ENCODE assay signal across 8 mouse cellular contexts in the genomic region with DNA sequence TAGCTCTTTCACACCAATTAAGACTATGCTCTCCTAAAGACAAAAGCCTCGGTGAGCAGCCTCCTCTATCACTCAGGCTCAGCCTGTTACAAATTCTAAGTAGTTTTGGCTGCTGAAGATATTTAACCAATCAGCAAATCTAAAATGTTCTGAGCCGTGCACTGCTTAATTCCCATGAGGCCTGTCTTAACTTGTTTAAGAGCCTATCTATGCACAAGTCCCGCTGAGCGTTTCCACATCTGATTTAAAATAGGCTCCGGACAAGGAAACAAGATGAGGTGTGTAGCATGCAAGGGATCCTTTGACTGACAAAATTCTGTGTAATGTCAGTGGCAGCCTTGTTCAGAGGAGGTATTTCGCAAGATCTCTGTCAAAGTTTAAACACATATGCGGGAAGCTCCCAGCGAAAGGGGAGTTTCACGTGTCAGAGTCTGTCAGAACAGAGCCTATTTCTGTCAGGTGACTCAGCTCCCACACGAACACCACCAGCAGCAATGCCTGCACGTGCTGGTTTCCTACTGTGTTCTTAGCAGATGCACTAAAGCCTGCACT.
DNase-seq lines count a peak whose midpoint lies in the region; ATAC-seq and TF ChIP-seq lines count a peak whose summit lies in the region.

No protein-coding gene starts in this region.

- no peaks in the 10 kb centered on the region for H3K36me3 ChIP-seq in midbrain, embryonic 14.5 days (ENCODE audit: control insufficient read depth, insufficient read depth, low read length)
- no peaks in the 10 kb centered on the region for H3K36me3 ChIP-seq in midbrain, embryonic 11.5 days (ENCODE audit: control insufficient read depth, insufficient read depth, low read length)
- no peaks in the 10 kb centered on the region for H3K36me3 ChIP-seq in kidney, postnatal 0 days (ENCODE audit: insufficient read depth, low read length)
- no peaks in the 10 kb centered on the region for H3K36me3 ChIP-seq in stomach, embryonic 15.5 days

- no peak overlapping the region for H3K4me3 ChIP-seq in midbrain, embryonic 14.5 days (replicated peaks; ENCODE audit: low read depth, low read length)
- no peak overlapping the region for H3K4me3 ChIP-seq in midbrain, embryonic 11.5 days (ENCODE audit: low read depth, low read length)
- no peak overlapping the region for H3K4me3 ChIP-seq in kidney, postnatal 0 days (replicated peaks; ENCODE audit: low read depth, low read length)
- H3K4me3 ChIP-seq in stomach, embryonic 15.5 days (replicated peaks): no peak overlapping the region

- 57% methylated on average over 11 of the region's 11 CpGs for WGBS in midbrain, embryonic 14.5 days
- WGBS in midbrain, embryonic 11.5 days: 76% methylated on average over 11 of the region's 11 CpGs
- WGBS in kidney, postnatal 0 days: 34% methylated on average over 11 of the region's 11 CpGs
- 50% methylated on average over 11 of the region's 11 CpGs for WGBS in stomach, embryonic 15.5 days

- H3K4me1 ChIP-seq in midbrain, embryonic 14.5 days (ENCODE audit: control insufficient read depth, insufficient read depth, low read length): peaks cover 4% of the 10 kb centered on the region; the same call in 1 of the 2 replicates
- H3K4me1 ChIP-seq in midbrain, embryonic 11.5 days (ENCODE audit: control insufficient read depth, insufficient read depth, low read length): no peaks in the 10 kb centered on the region
- no peaks in the 10 kb centered on the region for H3K4me1 ChIP-seq in kidney, postnatal 0 days (replicated peaks; ENCODE audit: insufficient read depth, low read length)
- no peaks in the 10 kb centered on the region for H3K4me1 ChIP-seq in stomach, embryonic 15.5 days

- no peaks in the 10 kb centered on the region for H3K9me3 ChIP-seq in midbrain, embryonic 14.5 days (ENCODE audit: control insufficient read depth, low read length)
- H3K9me3 ChIP-seq in midbrain, embryonic 11.5 days (ENCODE audit: control insufficient read depth, low read length): no peaks in the 10 kb centered on the region
- H3K9me3 ChIP-seq in kidney, postnatal 0 days (replicated peaks; ENCODE audit: low read length): no peaks in the 10 kb centered on the region
- H3K9me3 ChIP-seq in stomach, embryonic 15.5 days: no peaks in the 10 kb centered on the region

- no peaks in the 10 kb centered on the region for H3K27me3 ChIP-seq in midbrain, embryonic 14.5 days (ENCODE audit: control insufficient read depth, insufficient read depth, low read length)
- H3K27me3 ChIP-seq in midbrain, embryonic 11.5 days (ENCODE audit: control insufficient read depth, insufficient read depth, low read length): no peaks in the 10 kb centered on the region
- no peaks in the 10 kb centered on the region for H3K27me3 ChIP-seq in kidney, postnatal 0 days (ENCODE audit: insufficient read depth, low read length)
- no peaks in the 10 kb centered on the region for H3K27me3 ChIP-seq in stomach, embryonic 15.5 days (replicated peaks)

- TF ChIP-seq CTCF in kidney, postnatal 0 days (IDR thresholded peaks at IDR 0.05; ENCODE audit: low read depth): no peak

- no peak for ATAC-seq in midbrain, embryonic 14.5 days (ENCODE audit: low FRiP score, low TSS enrichment)
- ATAC-seq in midbrain, embryonic 11.5 days (ENCODE audit: low FRiP score): no peak
- ATAC-seq in kidney, postnatal 0 days (replicated peaks; ENCODE audit: low FRiP score, low read depth): peak; percentile 82
- peak; percentile 47; the same call in 1 of the 2 replicates for ATAC-seq in stomach, embryonic 15.5 days (ENCODE audit: insufficient read depth, low FRiP score, low read depth)

- intact Hi-C loops in gastrocnemius, postnatal 36 days (cut with DNase I): no loop called here

- DNase-seq in midbrain, embryonic 14.5 days: peak; percentile 44
- DNase-seq in midbrain, embryonic 11.5 days (ENCODE audit: low spot score, missing footprints): no peak
- peak; percentile 20 for DNase-seq in fibroblast of lung, adult 2 months (ENCODE audit: low read depth)
- peak; percentile 34 for DNase-seq in kidney, postnatal 0 days (ENCODE audit: low spot score)
- no peak for DNase-seq in ovary, adult 18-20 months (ENCODE audit: low spot score)
- DNase-seq in adrenal gland, adult 8-10 months: no peak
- no peak for DNase-seq in gastrocnemius, postnatal 36 days

- no peak overlapping the region for H3K9ac ChIP-seq in midbrain, embryonic 14.5 days (replicated peaks; ENCODE audit: low read length)
- no peak overlapping the region for H3K9ac ChIP-seq in midbrain, embryonic 11.5 days (ENCODE audit: low read length)
- H3K9ac ChIP-seq in kidney, postnatal 0 days (ENCODE audit: low read depth, low read length): no peak overlapping the region
- H3K9ac ChIP-seq in stomach, embryonic 15.5 days: no peak overlapping the region

- H3K4me2 ChIP-seq in midbrain, embryonic 14.5 days (ENCODE audit: low read length): no peak overlapping the region
- H3K4me2 ChIP-seq in midbrain, embryonic 11.5 days: no peak overlapping the region
- H3K4me2 ChIP-seq in kidney, postnatal 0 days (ENCODE audit: low read length): no peak overlapping the region
- H3K4me2 ChIP-seq in stomach, embryonic 15.5 days: no peak overlapping the region

- no peak overlapping the region for H3K27ac ChIP-seq in midbrain, embryonic 14.5 days (replicated peaks; ENCODE audit: low read depth, low read length)
- no peak overlapping the region for H3K27ac ChIP-seq in midbrain, embryonic 11.5 days (ENCODE audit: low read depth, low read length)
- H3K27ac ChIP-seq in kidney, postnatal 0 days: no peak overlapping the region
- no peak overlapping the region for H3K27ac ChIP-seq in stomach, embryonic 15.5 days

Comparison
In these comparisons a context has a peak if more than half of its experiments do, and no peak if none do; other contexts are left out.
1. DNase-seq: peak in midbrain, embryonic 14.5 days (single experiment), fibroblast of lung, adult 2 months (single experiment) and kidney, postnatal 0 days (single experiment); none in midbrain, embryonic 11.5 days (single experiment), ovary, adult 18-20 months (single experiment), adrenal gland, adult 8-10 months (single experiment) and gastrocnemius, postnatal 36 days (0 of 2).
2. ATAC-seq: peak in kidney, postnatal 0 days (single experiment) and stomach, embryonic 15.5 days (single experiment); none in midbrain, embryonic 14.5 days (single experiment) and midbrain, embryonic 11.5 days (single experiment).